32 mouse cellular contexts compared by ENCODE assay signal in the genomic region with DNA sequence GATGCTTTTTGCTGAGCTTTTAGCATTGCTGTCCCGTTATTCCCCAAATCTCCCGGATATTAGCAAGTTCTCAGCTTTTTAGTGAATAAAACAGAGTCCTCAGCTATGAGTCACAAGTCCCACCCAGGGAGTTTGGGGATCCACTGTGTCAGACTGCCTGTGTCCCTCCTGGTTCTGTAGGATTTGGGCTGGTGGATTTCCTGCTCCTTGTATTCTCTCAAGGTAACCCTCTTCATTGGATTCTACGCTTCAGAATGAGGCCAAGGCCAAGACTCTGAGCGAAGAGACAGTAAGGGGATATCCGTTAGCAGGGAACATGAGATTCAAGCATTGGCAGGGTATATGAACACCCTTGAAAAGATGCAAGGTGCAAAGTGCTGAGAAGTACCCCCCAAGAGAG.
"Had no signal": no experiment of that assay in that cellular context is flagged by ENCODE, and none has a peak within 500 bp of the region (broad histone marks: within the 10 kb centered on the region; RNA-seq: fewer than 3 reads in every experiment).

No protein-coding gene starts in this region.

- H3K4me2 ChIP-seq: limb, embryonic 12.5 days; limb, embryonic 13.5 days; limb, embryonic 15.5 days; liver, embryonic 11.5 days; liver, embryonic 12.5 days; liver, embryonic 13.5 days; liver, embryonic 15.5 days; lung, embryonic 14.5 days; lung, embryonic 15.5 days; midbrain, embryonic 11.5 days; midbrain, embryonic 12.5 days; midbrain, embryonic 13.5 days; midbrain, embryonic 15.5 days; neural tube, embryonic 12.5 days; neural tube, embryonic 13.5 days had no signal

- H3K36me3 ChIP-seq: limb, embryonic 10.5 days; limb, embryonic 12.5 days; limb, embryonic 13.5 days; limb, embryonic 15.5 days; liver, embryonic 12.5 days; liver, embryonic 13.5 days; liver, embryonic 15.5 days; lung, embryonic 15.5 days; midbrain, embryonic 10.5 days; midbrain, embryonic 12.5 days; midbrain, embryonic 13.5 days; midbrain, embryonic 15.5 days; neural tube, embryonic 12.5 days; neural tube, embryonic 13.5 days had no signal

- H3K4me1 ChIP-seq: limb, embryonic 15.5 days; liver, embryonic 12.5 days; liver, embryonic 13.5 days; liver, embryonic 15.5 days; lung, embryonic 15.5 days; megakaryocyte, embryonic 14.5 days; midbrain, embryonic 12.5 days; midbrain, embryonic 13.5 days; midbrain, embryonic 15.5 days; neural tube, embryonic 12.5 days had no signal

- H3K27ac ChIP-seq: limb, embryonic 10.5 days; limb, embryonic 12.5 days; limb, embryonic 13.5 days; limb, embryonic 15.5 days; liver, embryonic 12.5 days; liver, embryonic 13.5 days; liver, embryonic 14.5 days; liver, embryonic 15.5 days; lung, embryonic 15.5 days; macrophage; midbrain, embryonic 10.5 days; midbrain, embryonic 12.5 days; midbrain, embryonic 13.5 days; midbrain, embryonic 15.5 days; neural tube, embryonic 12.5 days; neural tube, embryonic 13.5 days had no signal

- ATAC-seq: liver, embryonic 12.5 days; liver, postnatal 0 days; lung, postnatal 0 days; midbrain, embryonic 13.5 days; midbrain, embryonic 15.5 days; midbrain, embryonic 16.5 days had no signal

- H3K4me3 ChIP-seq: limb, embryonic 10.5 days; limb, embryonic 12.5 days; limb, embryonic 13.5 days; limb, embryonic 15.5 days; liver, embryonic 12.5 days; liver, embryonic 13.5 days; liver, embryonic 15.5 days; lung, embryonic 15.5 days; megakaryocyte, embryonic 14.5 days; midbrain, embryonic 10.5 days; midbrain, embryonic 12.5 days; midbrain, embryonic 13.5 days; midbrain, embryonic 15.5 days; myocyte; neural tube, embryonic 12.5 days; neural tube, embryonic 13.5 days had no signal

- H3K9ac ChIP-seq: limb, embryonic 12.5 days; limb, embryonic 13.5 days; limb, embryonic 15.5 days; liver, embryonic 12.5 days; liver, embryonic 13.5 days; liver, embryonic 14.5 days; liver, embryonic 15.5 days; liver, postnatal 0 days; lung, embryonic 14.5 days; lung, embryonic 15.5 days; midbrain, embryonic 12.5 days; midbrain, embryonic 13.5 days; midbrain, embryonic 15.5 days; neural tube, embryonic 12.5 days; neural tube, embryonic 13.5 days had no signal

- H3K9me3 ChIP-seq: limb, embryonic 10.5 days; limb, embryonic 12.5 days; limb, embryonic 13.5 days; limb, embryonic 15.5 days; liver, embryonic 12.5 days; liver, embryonic 13.5 days; liver, embryonic 15.5 days; lung, embryonic 15.5 days; midbrain, embryonic 10.5 days; midbrain, embryonic 12.5 days; midbrain, embryonic 13.5 days; midbrain, embryonic 15.5 days; neural tube, embryonic 12.5 days; neural tube, embryonic 13.5 days had no signal

- DNase-seq: liver; liver, embryonic 13.5 days; liver, postnatal 0 days; lung, adult 18-20 months; lung, adult 2 months; lung, embryonic 14.5 days; lung, postnatal 10 days; lung, postnatal 14 days; lung, postnatal 36 days; lung, postnatal 4 days; midbrain, embryonic 14.5 days had no signal

- H3K27me3 ChIP-seq: limb, embryonic 13.5 days; limb, embryonic 15.5 days; liver, embryonic 12.5 days; liver, embryonic 13.5 days; liver, embryonic 15.5 days; lung, embryonic 15.5 days; megakaryocyte, embryonic 14.5 days; midbrain, embryonic 12.5 days; midbrain, embryonic 13.5 days; midbrain, embryonic 15.5 days; neural tube, embryonic 12.5 days; neural tube, embryonic 13.5 days had no signal
